Mouse (Mus musculus): ENCODE measurements around the gene Sh3bp4. TPM values are rescaled to one million over a fixed set of nuclear protein-coding genes. Genes with fewer than 3 reads are reported as not detected.

Gene Sh3bp4
- polyA plus RNA-seq, 2 experiments from 2014 or later = 0.19 to 1.3 TPM

DNA sequence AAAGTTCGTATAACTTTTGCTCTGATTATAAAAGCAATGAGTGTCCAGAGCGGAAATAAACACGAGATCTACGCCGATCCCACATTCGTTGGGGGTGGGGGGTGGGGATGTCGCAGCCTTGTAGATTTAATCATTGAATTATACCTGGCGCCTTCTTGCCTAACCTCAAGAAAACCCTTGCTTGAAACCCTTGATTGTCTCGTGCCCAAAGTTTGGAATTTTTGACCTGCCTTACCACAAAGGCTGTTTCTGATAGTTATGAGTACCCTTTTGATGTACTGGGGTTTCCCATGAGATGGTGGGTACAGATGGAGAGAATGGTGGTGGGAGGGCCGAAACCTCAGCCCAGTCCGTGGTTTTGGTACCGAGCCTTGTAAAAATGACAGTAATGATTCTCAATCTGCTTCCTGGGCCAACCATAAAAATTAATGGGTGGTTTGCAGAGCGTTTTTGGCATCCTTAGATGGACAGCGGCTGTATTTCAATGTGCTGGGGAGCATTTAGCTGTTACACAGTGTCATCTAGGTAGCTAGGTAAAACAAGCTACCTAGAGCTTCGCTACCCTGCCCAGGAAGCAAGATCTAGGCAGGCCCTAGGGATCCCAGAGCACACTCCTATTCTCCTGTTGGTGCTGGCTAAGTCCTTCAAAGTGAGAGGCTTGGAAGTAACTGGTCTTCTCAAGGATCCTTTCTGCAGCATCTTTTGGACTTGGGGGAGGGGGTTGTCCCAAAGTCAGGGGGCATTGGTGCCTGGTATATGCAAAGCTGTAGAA is 1.3 kb downstream of the Sh3bp4 start:
- ATAC-seq = no peak

DNA sequence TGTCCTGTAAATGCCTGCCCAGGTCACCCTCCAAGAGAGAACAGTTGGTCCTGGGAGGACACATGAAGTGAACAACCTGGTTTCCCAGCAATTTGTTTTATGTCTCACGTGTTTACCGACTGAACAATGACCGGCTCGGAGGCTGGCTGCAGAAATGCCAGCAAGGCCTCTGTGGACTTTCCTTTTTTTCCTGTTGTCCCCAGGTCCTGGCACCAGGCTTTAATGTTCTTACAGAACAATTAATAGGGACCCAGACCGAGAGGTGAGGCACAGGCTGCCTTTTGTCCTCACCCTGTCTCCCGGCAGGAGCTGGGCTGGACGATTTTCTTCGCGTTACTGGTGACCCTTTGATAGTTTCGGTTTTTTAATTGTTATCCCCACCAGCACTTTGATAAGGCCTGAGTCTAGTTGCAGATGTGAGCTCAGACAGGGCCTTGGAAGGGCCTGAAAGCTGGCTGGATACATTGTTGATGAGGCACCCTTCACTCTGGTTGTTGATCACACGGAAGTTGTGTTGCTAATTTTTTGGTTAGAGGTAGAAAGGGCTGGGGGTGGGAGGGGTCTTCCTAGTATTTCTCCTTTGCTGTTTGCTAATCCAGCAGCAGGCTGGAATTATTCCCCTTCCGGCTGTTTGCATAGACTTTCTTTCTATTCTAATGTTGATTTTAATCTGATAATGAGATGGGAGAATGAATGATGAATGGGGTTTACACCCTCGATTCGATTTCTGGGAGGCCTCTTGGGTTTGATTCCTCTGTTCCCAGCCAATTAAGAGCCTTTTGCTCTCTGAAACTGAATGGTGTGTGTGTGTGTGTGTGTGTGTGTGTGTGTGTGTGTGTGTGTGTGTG is 2.2 kb downstream of the Sh3bp4 start:
- ATAC-seq = no peak

DNA sequence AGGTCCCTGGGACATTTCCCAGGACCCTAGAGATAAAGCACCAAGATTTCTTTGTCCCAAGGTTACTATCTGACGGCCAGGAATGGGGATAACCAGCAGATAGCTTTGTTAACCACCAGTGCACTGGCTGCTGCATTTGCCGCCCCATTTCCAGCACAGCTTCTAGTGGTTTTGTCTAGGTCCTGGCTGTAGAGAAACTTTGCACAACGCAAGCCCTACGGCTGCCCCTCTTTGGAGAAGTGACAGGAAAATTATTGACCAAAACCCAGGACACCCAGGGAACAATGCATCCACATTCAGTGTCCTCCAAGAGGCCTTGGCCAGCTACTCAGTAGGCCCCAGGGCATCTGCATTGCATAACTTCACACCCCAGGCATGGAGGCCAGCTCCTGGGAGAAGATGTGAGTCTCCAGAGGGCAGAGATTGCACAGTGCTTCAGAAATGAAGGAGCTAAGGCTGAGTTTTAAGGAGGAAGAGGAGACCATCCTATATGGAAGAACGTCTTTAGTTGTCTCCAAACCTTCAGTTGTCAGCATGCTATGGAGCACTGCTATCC is 3.2 kb downstream of the Sh3bp4 start:
- ATAC-seq = no peak

DNA sequence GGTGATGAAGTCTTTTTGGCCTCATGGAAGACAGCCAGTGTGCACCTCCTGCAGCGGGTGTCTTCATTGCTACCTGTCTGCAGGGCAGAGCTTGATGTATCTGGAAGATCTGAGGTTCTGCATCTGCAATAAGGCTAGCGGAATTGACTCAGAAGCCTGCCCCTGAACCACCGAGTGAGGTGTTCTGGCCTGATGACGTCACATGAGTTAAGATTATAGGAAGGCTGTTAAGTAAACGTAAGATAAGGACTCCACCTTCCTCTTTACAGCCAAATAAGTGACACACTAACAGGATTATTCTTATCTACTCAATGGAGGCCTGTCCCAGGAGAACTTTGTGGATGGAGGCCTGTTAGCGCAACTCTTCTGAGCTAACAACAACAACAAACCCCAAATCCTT is 4.5 kb downstream of the Sh3bp4 start:
- ATAC-seq = no peak

DNA sequence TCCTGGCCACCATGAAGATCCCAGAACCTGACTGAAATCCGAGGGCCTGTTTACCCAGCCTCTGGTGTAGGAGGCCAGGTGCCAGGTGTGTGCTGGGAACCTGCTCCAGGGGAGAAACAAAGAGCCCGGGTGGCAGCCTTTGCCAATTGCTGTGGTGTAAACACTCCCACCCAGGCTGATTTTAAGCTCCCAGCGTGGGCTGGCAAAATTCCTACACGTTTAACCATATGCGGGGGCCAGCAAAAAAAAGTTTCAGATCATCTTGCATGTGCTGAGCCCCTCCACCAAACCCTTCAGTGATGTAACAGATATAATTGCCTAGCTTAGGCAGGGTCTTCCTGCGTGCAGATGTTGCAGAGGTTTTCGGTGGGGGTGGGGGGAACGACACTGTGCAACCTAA is 4.9 kb downstream of the Sh3bp4 start:
- no peak for ATAC-seq

DNA sequence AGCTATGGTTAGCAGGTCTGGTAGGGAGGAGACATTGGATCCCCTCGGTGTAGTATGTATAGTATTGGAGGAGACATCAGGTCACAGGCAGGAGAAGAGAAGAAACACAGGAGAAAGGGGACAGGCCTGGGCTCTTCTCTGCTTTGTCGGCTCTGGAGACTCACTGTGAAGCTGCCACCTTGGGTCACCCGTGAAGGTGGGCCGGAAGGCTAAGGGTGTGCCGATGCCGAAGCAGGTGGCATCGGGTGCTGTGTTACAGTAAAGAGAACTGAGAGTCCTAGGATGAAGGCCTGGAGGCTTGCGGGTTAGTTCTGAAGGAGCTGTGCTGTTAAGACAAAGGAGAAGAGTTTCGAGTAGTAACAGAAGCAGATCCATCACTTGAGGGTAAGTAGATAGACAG is 6.6 kb downstream of the Sh3bp4 start:
- no peak for ATAC-seq

DNA sequence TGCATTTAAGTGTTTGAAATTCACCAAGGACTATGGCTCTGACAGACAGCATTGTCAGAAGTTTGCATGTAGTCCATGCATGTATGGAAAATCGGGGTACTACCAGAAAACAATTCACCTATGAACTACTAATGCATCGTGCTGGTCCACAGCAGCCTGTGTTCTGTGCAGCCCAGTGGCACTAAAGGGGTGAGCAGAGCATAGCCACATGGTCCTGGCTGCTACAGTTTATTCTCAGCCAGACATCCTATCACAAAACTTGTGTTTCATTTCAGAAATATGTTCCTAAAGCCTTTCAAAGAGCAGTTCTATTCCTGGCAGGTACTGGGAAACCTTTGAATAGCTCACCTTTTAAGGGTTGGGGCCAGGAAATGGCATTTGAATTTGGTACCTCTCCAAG is 8.0 kb downstream of the Sh3bp4 start:
- no peak for ATAC-seq

DNA sequence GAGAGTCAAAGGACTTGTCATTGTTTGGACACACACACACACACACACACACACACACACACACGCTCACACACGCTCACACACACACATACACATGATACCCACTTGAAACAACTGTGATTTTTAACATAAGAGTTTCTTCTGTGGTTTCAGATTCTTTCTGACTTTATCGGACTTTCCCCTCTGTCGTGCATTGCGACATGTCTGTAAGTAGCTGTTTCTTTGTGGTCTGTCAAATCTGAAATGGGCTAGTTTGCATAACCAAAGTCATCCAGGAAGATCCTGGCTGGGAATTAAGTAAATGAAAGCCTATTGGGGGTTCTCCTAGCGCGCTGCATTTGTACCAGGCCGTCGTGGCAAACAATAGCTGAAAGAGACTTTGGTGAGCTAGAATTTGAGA is 8.5 kb downstream of the Sh3bp4 start:
- ATAC-seq = peak; percentile 58

DNA sequence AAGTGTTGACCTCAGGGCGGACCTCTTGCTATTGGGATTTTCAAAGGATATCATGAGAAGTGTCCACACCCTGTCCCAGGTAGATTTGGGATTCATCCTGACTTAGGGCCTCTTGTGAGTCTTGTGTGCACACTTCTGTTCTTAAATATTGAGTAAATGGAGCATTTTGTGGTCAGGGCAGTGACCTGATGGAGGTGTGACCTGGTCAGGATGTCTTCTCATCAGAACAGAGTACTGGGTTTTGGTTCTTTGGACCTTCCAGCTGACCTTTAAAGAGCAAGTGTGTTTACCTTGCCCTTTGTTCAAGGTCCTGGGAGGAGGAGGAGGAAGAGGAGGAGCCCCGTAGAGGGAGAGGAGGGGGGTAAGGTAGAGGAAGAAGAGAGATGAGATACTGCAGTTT is 9.0 kb downstream of the Sh3bp4 start:
- no peak for ATAC-seq

DNA sequence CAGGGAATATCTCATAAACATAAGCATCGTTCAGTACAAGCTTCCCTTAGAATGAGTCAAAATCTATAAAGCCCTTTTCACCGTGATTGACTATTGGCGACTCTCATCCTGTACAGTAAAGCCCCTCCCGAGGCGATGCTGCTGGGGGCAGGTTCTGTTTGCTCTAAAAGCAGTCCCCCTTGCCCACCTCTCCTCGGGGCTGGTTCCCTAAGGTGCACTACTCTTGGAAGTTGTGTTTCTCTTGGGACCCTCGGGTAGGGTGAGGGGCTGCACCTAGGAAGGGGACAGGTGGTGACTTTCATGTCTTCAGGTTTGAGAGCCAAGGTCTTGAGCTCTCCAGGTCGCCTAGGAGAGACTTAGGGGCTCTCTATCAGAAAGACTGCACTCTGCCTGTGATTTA is 10.2 kb downstream of the Sh3bp4 start:
- ATAC-seq = no peak

DNA sequence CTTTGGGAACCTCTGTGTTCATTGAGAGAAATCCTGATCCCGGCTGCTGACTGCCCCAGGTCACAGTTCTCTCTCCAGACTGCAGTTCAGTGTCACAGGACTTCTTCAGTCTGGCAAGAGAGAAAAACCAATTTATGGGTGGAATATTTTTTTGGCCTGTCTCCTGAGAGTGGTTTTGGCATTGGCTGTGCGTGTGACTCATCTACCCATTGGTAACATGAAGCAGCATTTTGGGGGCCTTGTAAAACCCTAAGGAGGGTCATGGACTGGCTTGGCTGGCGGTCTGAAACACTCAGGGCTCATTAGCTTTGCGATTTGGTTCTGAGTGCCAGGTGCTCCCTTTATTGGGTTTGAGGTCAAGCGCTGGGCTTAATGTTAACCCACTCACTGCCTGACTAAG is 10.6 kb downstream of the Sh3bp4 start:
- ATAC-seq = no peak

DNA sequence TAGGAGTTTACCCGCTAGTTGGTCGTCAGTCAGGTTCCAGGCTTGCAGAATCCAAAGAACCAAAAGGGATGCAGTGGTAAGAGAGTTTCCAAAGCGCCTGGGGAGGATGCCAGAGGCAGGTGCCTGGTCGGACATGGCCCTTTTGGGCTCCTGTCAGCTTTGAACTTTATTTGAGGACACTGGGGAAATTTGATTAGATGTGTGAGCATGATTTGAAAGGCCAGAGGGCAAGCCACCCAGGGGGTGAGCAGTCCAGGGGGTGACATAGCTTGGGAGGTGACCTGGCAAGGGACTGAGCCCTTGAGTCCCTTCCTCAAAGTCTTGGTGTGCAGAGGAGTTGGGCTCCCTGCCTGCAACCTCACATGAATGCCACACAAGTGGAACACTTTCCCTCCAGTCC is 11.2 kb downstream of the Sh3bp4 start:
- ATAC-seq = no peak

DNA sequence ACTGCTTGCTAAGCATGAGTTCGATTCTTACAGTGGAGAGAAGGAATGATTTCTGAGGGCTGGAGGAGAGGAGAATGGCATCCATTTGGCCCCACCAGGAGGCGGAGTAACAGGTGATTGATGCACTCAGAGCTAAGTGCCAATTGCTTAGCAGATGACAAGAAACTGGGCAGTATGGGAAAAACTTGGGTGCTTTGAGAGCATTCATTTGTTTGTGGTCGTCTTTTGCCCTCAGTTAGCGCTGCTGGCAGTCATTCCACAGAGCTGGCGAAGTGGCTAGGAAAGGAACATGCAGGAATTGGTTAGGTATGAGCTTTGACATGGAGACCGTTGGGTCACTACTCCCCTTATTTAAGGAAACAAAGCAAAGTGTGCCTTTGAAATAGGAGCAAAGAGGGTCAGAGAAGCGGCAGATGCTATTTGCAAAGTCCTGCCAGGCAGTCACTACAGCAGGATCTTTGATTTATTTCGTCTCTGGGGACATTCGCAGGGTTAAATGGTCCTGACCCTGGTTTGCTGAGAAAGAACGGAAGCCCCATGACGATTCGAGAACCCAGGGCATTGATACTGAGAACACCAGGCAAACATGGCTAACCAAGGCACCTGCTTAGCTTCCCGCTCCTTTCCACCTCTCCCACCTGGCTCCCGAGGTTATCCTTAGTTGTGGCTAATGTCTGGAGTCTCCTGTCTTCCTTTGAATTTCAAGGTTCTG is 12.1 kb downstream of the Sh3bp4 start:
- no peak for ATAC-seq

DNA sequence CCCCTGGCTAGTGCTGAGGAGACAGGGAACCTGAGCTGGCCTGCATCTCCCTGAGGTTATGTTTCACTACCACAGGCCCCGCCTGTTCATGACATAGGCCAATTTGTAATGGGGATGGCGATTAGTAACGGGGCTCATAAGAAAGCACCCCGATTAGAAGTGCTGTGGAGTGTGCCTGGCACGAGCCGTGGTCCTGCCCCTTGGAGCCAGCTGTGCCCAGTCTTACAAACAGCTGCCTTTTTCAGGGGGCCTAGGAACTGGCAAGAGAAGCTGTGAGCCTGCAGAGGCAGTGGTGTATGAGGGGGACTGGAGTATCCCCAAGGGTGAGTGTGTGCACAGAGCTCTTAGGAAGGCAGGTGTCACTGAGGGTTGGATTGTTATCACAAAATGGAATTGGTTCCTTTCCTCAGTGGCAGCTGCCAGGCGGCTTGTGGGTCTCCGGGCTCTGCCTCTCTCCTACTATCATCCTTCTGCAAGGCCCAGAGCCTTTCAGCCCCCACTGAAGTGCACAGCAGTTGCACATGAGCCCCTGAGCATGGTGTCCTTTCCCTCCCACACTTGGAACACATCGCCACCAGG is 16.4 kb downstream of the Sh3bp4 start:
- ATAC-seq = no peak

DNA sequence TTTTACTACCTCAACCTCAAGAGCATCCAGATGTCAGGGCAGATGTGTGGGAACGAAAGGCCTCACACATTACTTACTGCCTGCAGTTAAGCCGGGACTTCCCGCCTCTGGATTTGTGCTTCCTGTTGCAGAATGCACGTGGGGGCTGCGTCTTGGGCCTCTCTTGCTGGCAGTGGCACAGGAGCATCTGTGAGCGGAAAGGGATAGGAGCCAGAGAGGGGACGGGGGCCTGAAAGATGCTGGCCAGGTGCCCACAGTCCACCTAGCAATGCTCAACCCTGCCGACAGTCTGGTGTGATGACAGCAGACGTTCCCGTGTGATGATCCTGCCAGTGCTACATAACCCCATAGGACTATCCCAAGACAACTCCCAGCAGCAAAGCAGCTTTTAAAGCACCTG is 17.9 kb downstream of the Sh3bp4 start:
- ATAC-seq = no peak

DNA sequence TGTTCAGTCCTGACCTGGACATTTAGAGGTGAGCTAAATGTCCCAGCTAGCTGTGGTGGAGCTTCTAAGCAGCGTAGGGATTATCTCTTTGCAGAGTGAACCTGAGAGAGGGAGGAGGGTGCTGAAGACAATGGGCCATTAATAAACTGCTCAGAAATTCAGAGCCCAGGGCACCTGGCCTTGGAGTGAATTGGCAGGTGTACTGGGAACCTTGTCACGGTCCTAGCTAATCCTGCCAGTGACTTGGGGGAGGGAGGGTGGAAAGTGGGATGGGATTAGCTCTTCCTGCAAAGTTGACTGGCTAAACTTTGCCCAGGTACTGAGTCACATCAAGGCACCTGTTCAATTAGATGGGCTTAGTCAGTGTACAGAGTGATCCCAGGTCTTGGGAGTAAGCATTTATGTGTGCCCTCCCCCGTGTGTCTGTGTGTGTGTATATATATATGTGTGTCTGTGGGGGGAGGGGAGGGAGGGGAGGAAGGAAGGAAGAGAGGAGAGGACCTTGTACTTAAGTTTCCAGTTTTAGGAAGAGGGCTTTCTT is 18.6 kb downstream of the Sh3bp4 start:
- no peak for ATAC-seq

DNA sequence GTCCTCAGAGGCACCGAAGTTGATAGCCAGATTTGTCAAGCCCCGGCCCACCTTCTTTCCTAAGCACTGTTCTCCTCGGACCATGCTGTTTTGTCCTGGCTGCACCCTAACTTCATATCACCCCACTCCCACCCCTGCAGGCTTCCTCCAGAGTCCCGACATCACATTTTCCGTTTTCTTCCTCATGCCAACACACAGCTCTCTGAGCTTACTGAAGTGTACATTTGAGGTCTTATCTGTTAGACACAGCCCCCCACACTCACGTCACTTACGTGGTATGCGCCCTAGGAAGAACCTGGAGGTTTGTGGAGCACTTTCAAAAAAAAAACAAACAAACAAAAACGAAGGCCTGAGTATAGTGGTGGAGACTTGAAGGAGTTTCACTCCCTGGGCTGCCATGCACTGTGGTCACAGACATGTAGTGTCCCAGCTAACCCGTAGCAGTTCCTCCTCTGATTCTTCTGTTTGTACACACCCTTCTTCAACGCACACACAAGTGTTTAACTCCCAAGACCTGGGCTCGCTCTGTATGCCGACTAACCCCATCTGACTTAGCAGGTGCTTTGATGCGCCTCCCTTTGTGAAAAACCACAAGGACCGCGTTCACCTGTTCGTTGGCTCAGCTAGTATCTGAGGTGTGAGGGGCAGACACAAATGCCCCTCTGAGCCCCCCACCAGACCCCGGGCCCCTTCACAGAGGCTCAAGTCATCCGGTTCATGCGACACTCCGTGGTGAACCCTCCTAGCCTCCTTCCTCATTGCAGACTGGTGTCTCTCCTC is 19.8 kb downstream of the Sh3bp4 start:
- ATAC-seq = no peak

DNA sequence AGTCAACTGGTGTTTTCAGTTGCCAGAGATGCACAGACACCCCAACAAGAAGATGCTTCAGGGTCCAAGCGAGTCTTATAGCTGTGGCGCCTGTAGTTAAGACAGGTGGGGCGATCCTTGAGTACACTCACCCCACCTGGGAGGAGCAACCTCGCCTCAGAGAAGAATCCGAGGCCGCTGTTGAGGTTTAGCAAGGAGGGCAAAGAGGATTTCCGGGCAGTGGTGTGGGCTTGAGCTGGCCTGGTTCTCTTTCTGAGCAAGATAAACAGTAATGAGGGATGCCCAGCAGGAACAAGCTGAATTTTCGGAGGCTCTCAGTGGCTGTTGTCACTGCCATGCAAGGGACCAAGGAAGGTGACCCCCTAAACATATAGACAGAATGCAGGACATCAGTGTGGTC is 20.5 kb downstream of the Sh3bp4 start:
- no peak for ATAC-seq

DNA sequence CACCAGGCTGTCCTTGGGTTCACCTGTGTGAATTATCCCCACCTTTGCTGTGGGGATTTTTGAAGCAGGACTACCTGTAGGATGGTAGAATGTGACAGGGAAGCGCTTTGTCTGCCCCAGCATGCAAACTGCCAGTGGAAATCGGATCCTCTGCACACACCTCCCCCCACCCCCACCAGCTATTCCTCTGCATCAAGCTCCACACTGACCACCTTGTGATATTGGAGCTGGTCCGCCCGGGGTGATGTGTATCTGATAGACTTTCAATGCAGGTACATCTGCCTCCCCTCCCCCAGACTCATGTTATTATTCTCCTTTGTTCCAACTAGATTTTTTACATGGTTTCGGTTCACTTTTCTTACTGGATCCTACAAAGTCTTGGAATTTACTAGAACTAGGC is 21.8 kb downstream of the Sh3bp4 start:
- ATAC-seq = no peak

DNA sequence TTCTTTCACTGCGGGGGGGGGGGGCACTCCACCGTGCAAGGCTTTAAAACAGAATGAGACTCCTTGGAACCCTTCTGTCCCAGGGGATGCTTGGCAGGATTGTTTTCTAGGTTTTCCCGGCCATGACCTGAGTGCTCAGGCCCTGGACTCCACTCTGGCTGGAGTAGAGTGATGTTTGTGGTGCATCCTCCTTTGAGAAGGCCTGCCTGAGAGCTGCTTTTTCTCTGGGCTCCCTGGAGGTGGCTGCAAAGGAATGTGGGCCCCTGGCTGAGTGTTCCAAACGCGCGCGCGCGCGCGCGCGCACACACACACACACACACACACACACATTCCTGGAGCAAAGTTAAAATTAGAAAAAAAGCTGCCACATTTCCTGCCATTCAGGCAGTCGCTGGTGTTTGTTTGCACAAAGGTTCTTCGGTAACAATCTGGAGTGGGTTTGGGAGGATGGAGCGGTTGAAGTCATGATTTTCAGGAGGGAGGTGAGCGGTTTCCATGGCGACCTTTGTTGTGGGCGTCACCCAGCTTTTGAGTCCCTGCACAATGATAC is 22.3 kb downstream of the Sh3bp4 start:
- no peak for ATAC-seq

DNA sequence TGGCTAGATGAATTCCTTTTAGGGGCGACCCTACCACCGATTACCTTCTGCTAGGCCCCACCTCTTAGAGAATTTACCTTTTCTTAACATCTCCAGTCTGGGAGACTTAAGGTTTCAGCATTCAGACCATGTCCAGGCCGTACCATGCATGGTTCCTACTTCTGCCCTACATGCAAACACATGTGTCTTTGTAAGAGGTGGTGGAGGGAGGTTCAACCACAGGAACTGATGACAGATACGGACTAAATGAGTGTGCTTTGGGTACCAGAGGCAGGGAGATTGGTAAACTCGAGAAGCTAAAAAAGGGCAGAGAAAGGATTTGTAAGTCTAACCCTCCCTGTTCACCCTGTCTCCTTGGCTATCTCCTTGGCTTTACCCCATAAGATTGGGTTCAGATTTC is 23.5 kb downstream of the Sh3bp4 start:
- ATAC-seq = no peak

Data from CD4-positive, CD25-positive, alpha-beta regulatory T cell, adult 4 months (primary cell).